Mouse (Mus musculus) T-helper 1 cell (primary cell): Measurements from ENCODE around the gene Dhps.

Source experiments
- in situ Hi-C: fragments of 300-600 bp; cut with MboI, MseI; formaldehyde crosslinking; loops from one replicate; pipeline ENCODE4 v1.15.1; 2025; ENCODE audit warnings: high pct_unique_total_duplicates

The Dhps gene

GRCm38 (mm10) chr8:85071514-85072281 lies at the start of gene Dhps:
Gene Dhps (plus strand): TSS chr8:85071757.
- in situ Hi-C loops, result no loop called here

- in situ Hi-C loops, result no loop called here
These were observed 47.7 kb upstream of the Dhps start for GRCm38 (mm10) chr8:85023846-85024245.

GRCm38 (mm10) chr8:85025098-85025932 lies 46.2 kb upstream of the Dhps start, which contains the start of gene Asna1:
Gene Asna1 (minus strand): TSS chr8:85025281.
- in situ Hi-C loops, result loop anchor here (5.0 kb wide), 1 partner anchor 48 kb away; the partner anchor contains the start of gene Junb

- in situ Hi-C loops, result loop anchor here (5.0 kb wide), 1 partner anchor 50 kb away; the partner anchor contains the start of gene Junb
These were observed 44.7 kb upstream of the Dhps start, which contains the start of gene Trir for GRCm38 (mm10) chr8:85026670-85027515. Gene Trir (plus strand): TSS chr8:85026823.

- in situ Hi-C loops, result loop anchor here (5.0 kb wide), 1 partner anchor 50 kb away; the partner anchor contains the start of gene Junb
These were observed 44.1 kb upstream of the Dhps start for GRCm38 (mm10) chr8:85027516-85027855.

- in situ Hi-C loops, result loop anchor here (5.0 kb wide), 1 partner anchor 51 kb away; the partner anchor contains the start of gene Junb
These were observed 43.6 kb upstream of the Dhps start for GRCm38 (mm10) chr8:85027922-85028321.

GRCm38 (mm10) chr8:85029271-85029670 lies 42.3 kb upstream of the Dhps start:
- in situ Hi-C loops, result loop anchor here (5.0 kb wide), 1 partner anchor 52 kb away; the partner anchor contains the start of gene Junb

- in situ Hi-C loops, result no loop called here
These were observed 38.8 kb upstream of the Dhps start for GRCm38 (mm10) chr8:85032622-85033311.

GRCm38 (mm10) chr8:85033867-85034266 lies 37.7 kb upstream of the Dhps start:
- in situ Hi-C loops, result no loop called here

- in situ Hi-C loops, result no loop called here
These were observed 36.8 kb upstream of the Dhps start for GRCm38 (mm10) chr8:85034764-85035163.

GRCm38 (mm10) chr8:85035165-85035727 lies 36.3 kb upstream of the Dhps start:
- in situ Hi-C loops, result no loop called here

GRCm38 (mm10) chr8:85035728-85036310 lies 35.7 kb upstream of the Dhps start:
- in situ Hi-C loops, result no loop called here

- in situ Hi-C loops, result no loop called here
These were observed 35.2 kb upstream of the Dhps start for GRCm38 (mm10) chr8:85036381-85036717.

GRCm38 (mm10) chr8:85036718-85037365 lies 34.7 kb upstream of the Dhps start, which contains the start of gene Tnpo2:
Gene Tnpo2 (plus strand): TSS chr8:85036915.
- in situ Hi-C loops, result no loop called here

GRCm38 (mm10) chr8:85037366-85037680 lies 34.2 kb upstream of the Dhps start:
- in situ Hi-C loops, result no loop called here

- in situ Hi-C loops, result no loop called here
These were observed 33.7 kb upstream of the Dhps start for GRCm38 (mm10) chr8:85037681-85038531.

- in situ Hi-C loops, result no loop called here
These were observed 27.9 kb upstream of the Dhps start for GRCm38 (mm10) chr8:85043619-85044018.

- in situ Hi-C loops, result no loop called here
These were observed 14.2 kb upstream of the Dhps start for GRCm38 (mm10) chr8:85057367-85057766.
